Mouse (Mus musculus) hindbrain, embryonic 15.5 days (tissue): Measurements from ENCODE around the gene Sptbn1. TPM values are rescaled to one million over a fixed set of nuclear protein-coding genes. Genes with fewer than 3 reads are reported as not detected.

ENCODE experiments used
- ATAC-seq: fragments of 200-750 bp; cut with Nextera tagmentation; 2 replicates; pipeline ENCODE4 v1.8.0; 2017; ENCODE audit warnings: low read depth, moderate number of reproducible peaks, moderate TSS enrichment; ENCODE audit not compliant: low FRiP score
- H3K27ac ChIP-seq: fragments of 300-500 bp; sonication (generic); replicated peaks from 2 replicates; pipeline ENCODE4 v1.5.1; 2015; ENCODE audit warnings: mild to moderate bottlenecking, inconsistent platforms
- H3K27me3 ChIP-seq: fragments of 300-500 bp; sonication (generic); 2 replicates; pipeline ENCODE4 v1.6.1; 2015; ENCODE audit warnings: control low read depth, inconsistent platforms
- H3K36me3 ChIP-seq: fragments of 300-500 bp; sonication (generic); 2 replicates; pipeline ENCODE4 v1.6.1; 2015; ENCODE audit warnings: control low read depth, inconsistent platforms
- H3K4me1 ChIP-seq: fragments of 300-500 bp; sonication (generic); replicated peaks from 2 replicates; pipeline ENCODE4 v1.6.1; 2015; ENCODE audit warnings: control low read depth, inconsistent platforms
- H3K4me2 ChIP-seq: fragments of 300-500 bp; sonication (generic); 2 replicates; pipeline ENCODE4 v1.6.1; 2015; ENCODE audit warnings: moderate library complexity, mild to moderate bottlenecking, inconsistent platforms
- H3K4me3 ChIP-seq: fragments of 300-500 bp; sonication (generic); 2 replicates; pipeline ENCODE4 v1.5.1; 2015; ENCODE audit warnings: mild to moderate bottlenecking, inconsistent platforms
- H3K9ac ChIP-seq: fragments of 300-500 bp; sonication (generic); 2 replicates; pipeline ENCODE4 v1.6.1; 2015; ENCODE audit warnings: inconsistent platforms
- H3K9me3 ChIP-seq: fragments of 300-500 bp; sonication (generic); 2 replicates; pipeline ENCODE4 v1.6.1; 2016; ENCODE audit warnings: control low read depth, inconsistent platforms
- WGBS: fragments of 180-500 bp; shearing (Covaris S2); methylation state at CpG from one replicate; pipeline ENCODE4 v1.1.7; 2015; 5-methylcytosine and 5-hydroxymethylcytosine counted together
- polyA plus RNA-seq: library from polyadenylated mRNA; unstranded; fragments of >200 nt; fragmentation: Nextera tagmentation; extraction: Ambion mirVana; gene quantifications from 2 replicates; pipeline ENCODE4 v1.2.1, GENCODE M21; 2015

Sptbn1 gene
- polyA plus RNA-seq, 1 experiment from 2014 or later = 177 TPM

DNA sequence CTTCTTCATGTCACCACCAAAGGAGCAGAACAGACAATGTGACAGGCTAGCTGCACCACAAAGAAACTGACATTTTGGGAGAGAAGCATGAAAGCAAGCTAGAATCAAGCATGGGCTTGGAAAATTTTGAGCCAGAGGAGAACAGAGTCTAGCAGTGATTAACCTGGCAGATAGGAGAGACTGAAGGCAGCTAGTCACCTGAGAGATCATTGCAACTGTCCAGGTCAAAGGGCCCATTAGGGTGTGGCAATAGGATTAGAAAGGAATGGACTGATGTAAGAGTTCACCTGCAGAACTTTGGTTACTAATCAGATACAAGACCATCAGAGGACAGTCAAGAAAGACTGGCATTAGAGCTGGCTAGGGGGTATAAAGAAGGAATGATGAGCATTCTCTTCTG, 67.6 kb downstream of the Sptbn1 start:
- Histone ChIP-seq H3K4me2 (no peak overlapping the region), H3K36me3 (peaks cover 12% of the 10 kb centered on the region; the same call in 1 of the 2 replicates), H3K27ac (no peak overlapping the region), H3K9ac (no peak overlapping the region), H3K9me3 (no peaks in the 10 kb centered on the region), H3K4me3 (no peak overlapping the region), H3K27me3 (no peaks in the 10 kb centered on the region), H3K4me1 (peaks cover 29% of the 10 kb centered on the region)
- no peak for ATAC-seq

DNA sequence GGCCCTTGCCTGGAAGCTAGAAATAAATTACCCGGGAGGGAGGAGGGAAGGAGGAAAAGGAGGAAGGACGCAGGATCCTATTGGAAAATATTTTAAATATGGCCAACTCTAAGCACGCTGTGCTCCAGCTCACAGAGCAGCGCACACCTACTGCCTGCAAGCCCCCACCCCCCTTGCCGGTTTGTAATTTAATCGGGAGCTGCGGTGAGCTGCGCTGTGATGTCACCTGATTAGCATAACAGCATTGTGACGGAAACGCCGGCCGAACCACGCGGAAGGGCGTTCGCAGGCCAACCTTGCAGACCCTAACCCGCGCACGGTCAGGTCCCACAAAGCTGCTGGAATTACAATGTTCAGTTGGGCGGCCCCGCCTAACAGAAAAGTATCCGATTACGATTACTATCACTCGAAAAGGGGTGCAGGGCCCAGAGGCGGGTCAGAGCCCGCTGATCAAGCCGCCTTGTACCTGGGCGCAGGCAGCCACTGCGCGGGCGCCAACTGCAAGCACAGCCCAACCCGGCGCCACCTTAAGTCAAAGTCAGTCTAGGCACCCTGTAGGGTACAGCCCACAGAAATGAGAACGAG, 69.8 kb downstream of the Sptbn1 start:
- Histone ChIP-seq H3K36me3 (peaks cover 12% of the 10 kb centered on the region; the same call in 1 of the 2 replicates), H3K4me2 (peak overlapping the region; percentile 87), H3K4me3 (peak overlapping the region; percentile 44), H3K4me1 (peaks cover 32% of the 10 kb centered on the region), H3K27ac (peak overlapping the region; percentile 68), H3K27me3 (no peaks in the 10 kb centered on the region), H3K9me3 (no peaks in the 10 kb centered on the region), H3K9ac (peak overlapping the region; percentile 50)
- under 1% methylated on average over 34 of the region's 34 CpGs for WGBS
- peak; percentile 90 for ATAC-seq

DNA sequence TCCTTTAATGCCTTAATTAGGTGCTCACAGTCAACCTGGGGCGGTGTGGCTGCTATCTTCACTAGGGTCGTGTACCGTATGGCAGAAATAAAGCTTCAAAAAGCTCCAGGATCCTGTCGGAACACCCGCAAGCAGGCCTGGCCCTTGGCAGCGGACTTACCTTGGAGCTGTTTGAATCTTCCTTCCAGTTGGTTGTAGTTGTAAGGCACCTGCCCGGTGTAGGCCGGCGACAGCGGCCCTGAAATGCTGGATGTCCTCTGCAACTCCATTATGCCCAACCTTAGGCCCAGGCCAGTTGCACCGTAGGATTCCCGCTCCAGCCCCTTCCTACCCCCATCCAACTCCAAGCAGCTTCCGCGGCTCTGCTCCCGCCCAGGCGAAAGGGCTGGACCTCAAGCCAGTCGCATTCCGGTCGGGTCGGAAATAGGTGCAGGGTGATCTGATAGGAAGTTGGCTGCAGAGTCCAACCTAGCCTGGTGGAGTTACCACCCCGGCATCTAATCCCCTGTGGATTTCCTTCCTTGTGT, 70.3 kb downstream of the Sptbn1 start:
- peak; percentile 66 for ATAC-seq
- Histone ChIP-seq H3K4me1 (peaks cover 32% of the 10 kb centered on the region), H3K9ac (peak overlapping the region; percentile 50), H3K36me3 (peaks cover 10% of the 10 kb centered on the region; the same call in 1 of the 2 replicates), H3K4me3 (peak overlapping the region; percentile 44), H3K9me3 (no peaks in the 10 kb centered on the region), H3K27me3 (no peaks in the 10 kb centered on the region), H3K4me2 (peak overlapping the region; percentile 87), H3K27ac (peak overlapping the region; percentile 68)
- 3% methylated on average over 21 of the region's 21 CpGs for WGBS

DNA sequence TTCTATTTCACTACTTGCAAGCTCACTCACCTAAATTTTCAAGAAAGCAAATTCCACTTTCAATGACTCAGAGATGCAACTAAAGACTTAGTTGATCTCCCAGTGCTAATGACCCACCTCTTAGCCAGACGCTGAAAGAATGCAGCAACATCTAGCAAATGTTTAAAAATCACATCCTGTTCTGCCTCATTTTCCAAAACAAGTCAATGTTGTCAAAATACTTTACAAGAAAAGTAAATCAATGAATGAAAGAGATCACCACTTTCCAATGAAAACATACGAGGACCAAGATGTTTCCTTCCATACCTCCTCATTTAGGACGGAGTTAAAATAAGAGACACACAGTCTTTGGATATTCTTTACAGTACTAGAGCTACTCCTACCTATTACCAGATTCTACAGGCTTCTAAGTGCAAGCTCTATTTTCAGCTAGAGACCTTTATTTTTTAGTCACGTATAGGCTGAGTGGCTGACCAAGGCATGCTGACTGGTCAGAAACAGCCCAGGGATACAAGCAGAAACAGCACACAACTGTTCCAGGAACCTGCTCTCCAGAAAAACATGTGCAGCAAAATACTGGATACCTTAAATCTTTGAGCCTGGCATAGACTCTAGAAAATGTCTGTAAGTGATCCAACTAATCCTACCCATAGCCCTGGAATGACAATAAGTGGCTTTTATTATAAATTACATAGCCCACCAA, 71.5 kb downstream of the Sptbn1 start:
- ATAC-seq = no peak
- Histone ChIP-seq H3K4me1 (peaks cover 32% of the 10 kb centered on the region), H3K9ac (no peak overlapping the region), H3K36me3 (no peaks in the 10 kb centered on the region), H3K27me3 (no peaks in the 10 kb centered on the region), H3K4me2 (peak overlapping the region; percentile 87; the same call in 1 of the 2 replicates), H3K9me3 (no peaks in the 10 kb centered on the region), H3K27ac (0 out of 2 replicates have a peak overlapping the region, but pooled peaks have one; percentile 11), H3K4me3 (no peak overlapping the region)
- 75% methylated on average over 4 of the region's 4 CpGs for WGBS

DNA sequence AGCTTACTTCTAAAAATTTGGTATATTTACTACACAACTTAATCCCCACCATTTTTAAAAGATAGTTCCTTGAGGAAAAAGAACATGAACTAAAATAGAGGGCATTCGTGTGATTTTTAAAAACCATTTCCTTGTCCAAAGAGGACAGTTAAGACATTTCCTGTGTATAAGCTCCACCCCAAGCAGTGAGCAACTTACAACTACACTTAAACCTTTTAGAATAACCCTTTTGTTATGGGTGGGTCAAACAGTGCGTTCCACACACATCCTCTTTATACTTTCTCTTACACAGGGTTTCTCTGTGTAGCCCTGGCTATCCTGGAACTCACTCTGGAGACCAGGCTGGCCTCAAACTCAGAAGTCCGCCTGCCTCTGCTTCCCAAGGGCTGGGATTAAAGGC, 72.2 kb downstream of the Sptbn1 start:
- ATAC-seq = no peak
- no peaks in the 10 kb centered on the region for H3K27me3 ChIP-seq
- 81% methylated on average over 3 of the region's 3 CpGs for WGBS
- no peak overlapping the region for H3K4me2 ChIP-seq
- no peak overlapping the region for H3K4me3 ChIP-seq
- peaks cover 32% of the 10 kb centered on the region for H3K4me1 ChIP-seq
- no peaks in the 10 kb centered on the region for H3K36me3 ChIP-seq
- no peak overlapping the region for H3K27ac ChIP-seq
- no peak overlapping the region for H3K9ac ChIP-seq
- H3K9me3 ChIP-seq = no peaks in the 10 kb centered on the region

DNA sequence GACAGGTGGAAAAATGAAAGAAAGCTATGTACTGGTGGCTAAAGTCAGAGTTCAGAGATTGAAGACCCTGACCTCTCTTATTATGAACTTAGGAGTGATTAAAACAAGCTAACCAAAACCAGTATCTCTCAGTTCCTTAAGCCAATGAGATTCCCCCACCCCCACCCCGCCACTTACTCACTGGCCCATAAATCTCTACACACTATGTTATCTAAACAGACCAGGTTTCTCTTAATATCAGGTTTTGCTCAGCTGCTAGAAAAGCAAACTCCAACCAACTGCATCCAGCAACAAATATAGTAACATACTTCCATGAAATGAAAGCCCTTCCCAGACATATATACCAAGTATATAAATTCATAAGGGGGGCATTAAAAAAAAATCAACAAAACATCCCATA, 73.2 kb downstream of the Sptbn1 start:
- peaks cover 32% of the 10 kb centered on the region for H3K4me1 ChIP-seq
- ATAC-seq = no peak
- H3K4me2 ChIP-seq = no peak overlapping the region
- H3K9me3 ChIP-seq = no peaks in the 10 kb centered on the region
- H3K4me3 ChIP-seq = no peak overlapping the region
- WGBS = 97% methylated on average over 1 of the region's 1 CpGs
- no peak overlapping the region for H3K9ac ChIP-seq
- H3K27ac ChIP-seq = no peak overlapping the region
- H3K27me3 ChIP-seq = no peaks in the 10 kb centered on the region
- H3K36me3 ChIP-seq = no peaks in the 10 kb centered on the region

DNA sequence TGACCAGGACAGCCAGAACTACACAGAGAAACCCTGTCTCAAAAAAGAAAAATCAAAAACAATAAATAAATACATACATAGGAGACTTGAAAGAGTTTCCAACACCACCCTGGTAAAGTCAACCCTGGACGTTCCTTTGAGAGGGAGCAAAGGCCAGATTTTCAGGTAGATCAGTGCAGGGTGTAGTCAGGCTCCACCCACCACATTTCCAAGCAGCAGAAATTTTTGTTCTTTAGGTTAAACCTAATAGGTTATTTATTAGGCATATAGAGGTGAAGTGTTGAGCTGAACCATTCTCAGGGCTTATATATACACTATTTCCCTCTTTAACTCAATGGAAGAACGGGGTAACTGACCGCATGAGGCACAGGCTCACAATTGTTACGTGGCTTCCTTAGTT, 77.0 kb downstream of the Sptbn1 start:
- H3K9ac ChIP-seq = no peak overlapping the region
- H3K27me3 ChIP-seq = no peaks in the 10 kb centered on the region
- no peak for ATAC-seq
- no peaks in the 10 kb centered on the region for H3K9me3 ChIP-seq
- H3K4me2 ChIP-seq = no peak overlapping the region
- H3K4me1 ChIP-seq = peaks cover 13% of the 10 kb centered on the region
- H3K27ac ChIP-seq = no peak overlapping the region
- WGBS = 93% methylated on average over 4 of the region's 4 CpGs
- H3K36me3 ChIP-seq = no peaks in the 10 kb centered on the region
- no peak overlapping the region for H3K4me3 ChIP-seq

DNA sequence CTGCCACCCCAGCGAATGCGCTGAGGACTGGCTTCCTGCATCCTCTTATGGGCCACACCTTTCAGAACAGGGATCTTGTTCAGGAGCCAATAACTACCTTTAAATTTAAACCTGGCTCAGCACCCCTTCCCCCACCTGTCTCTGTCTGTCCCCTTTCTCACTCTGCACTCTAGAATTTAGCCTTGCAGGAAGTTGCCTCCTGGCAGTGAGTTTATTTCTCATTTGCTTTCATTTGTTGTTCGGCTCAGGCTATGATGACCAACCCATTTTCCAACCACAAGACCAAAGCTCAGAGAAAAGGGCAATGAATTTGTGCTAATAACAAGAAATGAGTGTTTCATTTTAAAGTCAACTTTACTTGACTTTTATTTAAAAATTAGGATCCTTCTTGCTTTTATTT, 77.9 kb downstream of the Sptbn1 start:
- Histone ChIP-seq H3K4me2 (no peak overlapping the region), H3K27ac (no peak overlapping the region), H3K9ac (no peak overlapping the region), H3K27me3 (no peaks in the 10 kb centered on the region), H3K4me3 (no peak overlapping the region), H3K36me3 (no peaks in the 10 kb centered on the region), H3K4me1 (peaks cover 13% of the 10 kb centered on the region), H3K9me3 (no peaks in the 10 kb centered on the region)
- 91% methylated on average over 3 of the region's 3 CpGs for WGBS
- ATAC-seq = no peak

DNA sequence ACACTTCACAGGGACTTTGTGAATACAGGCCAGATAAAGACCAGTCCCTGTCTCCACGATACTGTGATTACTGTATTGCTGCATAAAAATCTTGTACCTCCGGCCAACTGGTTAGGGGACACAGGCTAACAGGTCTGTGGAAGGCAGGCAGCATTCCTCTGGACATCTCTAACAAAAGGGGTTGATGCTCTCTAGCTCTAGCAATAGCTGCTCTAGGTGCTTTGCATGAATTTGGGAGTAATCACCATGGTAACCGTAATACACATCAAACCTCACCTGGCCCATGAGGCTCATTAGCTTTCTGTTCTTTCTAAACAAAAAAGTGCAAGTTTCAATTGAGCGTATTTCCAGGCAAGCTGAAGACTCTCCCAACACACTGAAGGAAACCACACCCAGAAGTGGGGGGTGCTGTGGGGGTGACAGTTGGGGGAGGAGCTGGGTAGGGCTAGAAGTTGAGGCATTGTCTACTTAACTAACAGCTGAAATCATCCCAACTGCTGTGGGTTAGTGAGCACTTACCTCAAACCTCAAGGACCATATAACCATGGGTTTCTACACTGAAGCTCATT, 81.0 kb downstream of the Sptbn1 start:
- no peaks in the 10 kb centered on the region for H3K27me3 ChIP-seq
- peak; percentile 28; the same call in 1 of the 2 replicates for ATAC-seq
- 72% methylated on average over 4 of the region's 4 CpGs for WGBS
- H3K9me3 ChIP-seq = no peaks in the 10 kb centered on the region
- H3K4me2 ChIP-seq = no peak overlapping the region
- no peak overlapping the region for H3K27ac ChIP-seq
- peaks cover 10% of the 10 kb centered on the region for H3K4me1 ChIP-seq
- H3K36me3 ChIP-seq = no peaks in the 10 kb centered on the region
- no peak overlapping the region for H3K4me3 ChIP-seq
- no peak overlapping the region for H3K9ac ChIP-seq

DNA sequence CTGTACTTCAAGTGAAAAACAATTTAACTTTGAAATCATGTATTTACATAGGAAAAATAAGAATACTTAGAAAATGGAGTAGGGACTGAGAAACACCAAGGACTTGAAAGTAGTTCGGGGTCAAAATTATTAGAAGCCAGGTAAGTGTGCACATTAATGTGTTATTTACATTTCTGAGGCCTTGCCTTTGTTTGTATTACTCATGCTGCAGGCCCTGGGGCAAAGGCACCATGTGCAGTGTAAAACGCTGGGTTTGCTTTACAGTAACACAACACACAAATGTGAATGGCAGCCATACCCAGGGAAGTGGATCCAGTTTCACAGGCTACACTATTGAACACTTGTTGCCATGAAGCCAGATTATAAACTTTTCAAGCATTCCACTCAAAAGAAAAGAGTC, 83.4 kb downstream of the Sptbn1 start:
- no peak overlapping the region for H3K4me3 ChIP-seq
- H3K4me2 ChIP-seq = no peak overlapping the region
- H3K4me1 ChIP-seq = peaks cover 10% of the 10 kb centered on the region
- no peak overlapping the region for H3K9ac ChIP-seq
- H3K36me3 ChIP-seq = no peaks in the 10 kb centered on the region
- H3K27ac ChIP-seq = no peak overlapping the region
- no peaks in the 10 kb centered on the region for H3K9me3 ChIP-seq
- no peaks in the 10 kb centered on the region for H3K27me3 ChIP-seq
- 85% methylated on average over 2 of the region's 2 CpGs for WGBS
- ATAC-seq = no peak

DNA sequence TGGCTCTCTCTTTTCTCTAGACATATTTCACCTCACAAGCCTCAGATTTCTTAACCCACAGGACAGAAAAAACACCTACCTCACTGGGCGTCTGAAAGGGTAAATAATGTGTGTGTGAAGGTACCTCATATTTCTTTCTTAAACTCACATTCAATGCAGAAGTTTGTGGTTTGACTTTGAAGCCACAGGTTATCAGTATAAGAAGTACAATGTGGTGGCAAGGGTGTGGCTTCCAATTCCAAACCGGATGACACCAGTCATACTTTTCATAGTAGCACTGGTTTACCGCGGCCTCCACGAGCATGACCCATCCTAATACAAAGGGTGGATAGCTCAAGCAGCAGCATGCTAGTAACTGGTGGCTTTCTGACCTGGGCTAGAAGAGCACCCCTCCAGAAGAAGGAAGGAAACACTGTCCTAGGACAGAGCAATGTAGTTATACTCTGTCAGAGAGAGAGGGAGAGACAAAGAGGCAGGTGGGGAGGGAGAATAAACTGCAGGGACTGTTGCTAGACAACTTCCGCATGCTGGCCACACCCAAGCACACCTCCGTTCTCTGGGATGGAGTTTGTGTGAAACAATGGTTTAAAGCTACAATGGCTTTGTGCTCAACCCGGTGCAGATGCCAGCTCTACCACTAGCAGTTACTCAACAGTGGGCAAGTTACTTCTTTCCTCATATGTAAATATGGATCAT, 85.1 kb downstream of the Sptbn1 start:
- Histone ChIP-seq H3K36me3 (no peaks in the 10 kb centered on the region), H3K4me3 (no peak overlapping the region), H3K9me3 (no peaks in the 10 kb centered on the region), H3K27me3 (no peaks in the 10 kb centered on the region), H3K4me2 (no peak overlapping the region), H3K4me1 (peaks cover 10% of the 10 kb centered on the region), H3K9ac (no peak overlapping the region), H3K27ac (no peak overlapping the region)
- ATAC-seq = no peak
- 89% methylated on average over 8 of the region's 8 CpGs for WGBS

DNA sequence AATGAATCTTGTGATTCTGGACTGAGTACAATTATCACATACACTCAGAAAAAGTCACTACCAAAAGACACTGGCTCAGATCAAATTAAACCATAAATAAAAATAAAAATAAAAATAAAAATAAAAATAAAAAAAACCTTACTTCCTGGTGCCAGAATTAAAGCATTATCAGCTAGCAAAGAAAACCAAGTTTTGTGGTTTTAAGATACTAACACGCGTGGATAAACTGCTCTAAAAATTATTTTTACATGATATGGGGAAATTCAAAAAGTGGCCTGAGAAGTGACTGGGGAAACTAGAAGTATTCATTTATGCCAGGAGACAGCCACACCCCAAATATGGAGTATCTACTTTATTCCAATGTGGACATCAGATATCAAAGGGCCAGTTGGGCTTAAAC, 89.8 kb downstream of the Sptbn1 start:
- H3K4me1 ChIP-seq = peaks cover 12% of the 10 kb centered on the region
- no peaks in the 10 kb centered on the region for H3K36me3 ChIP-seq
- 96% methylated on average over 2 of the region's 2 CpGs for WGBS
- H3K9me3 ChIP-seq = no peaks in the 10 kb centered on the region
- H3K4me2 ChIP-seq = no peak overlapping the region
- H3K27ac ChIP-seq = no peak overlapping the region
- H3K4me3 ChIP-seq = no peak overlapping the region
- no peak overlapping the region for H3K9ac ChIP-seq
- no peak for ATAC-seq
- no peaks in the 10 kb centered on the region for H3K27me3 ChIP-seq
